Mouse (Mus musculus): ENCODE results near the gene A730071L15Rik.

GRCm38 (mm10) chr11:6160663-6161271 is 39.1 kb upstream of the A730071L15Rik start:
- TF ChIP-seq CTCF (conservative IDR thresholded peaks at IDR 0.05 in 1 of 2, IDR thresholded peaks at IDR 0.05 in 1 of 2; ENCODE audit: low read depth in 2 of 2, low read length in 2 of 2): no peak
- no peak for TF ChIP-seq USF1 (IDR thresholded peaks at IDR 0.05; ENCODE audit: low read depth, low read length)
- no peak for TF ChIP-seq SIN3A (IDR thresholded peaks at IDR 0.05; ENCODE audit: low read length)
- no peak for TF ChIP-seq EP300 (IDR thresholded peaks at IDR 0.05; ENCODE audit: low read length)
- no peak for TF ChIP-seq JUND (conservative IDR thresholded peaks at IDR 0.05; ENCODE audit: low read depth, low read length)
- TF ChIP-seq JUN (IDR thresholded peaks at IDR 0.05; ENCODE audit: insufficient read depth, low read depth, low read length): no peak
- TF ChIP-seq POLR2A (IDR thresholded peaks at IDR 0.05; ENCODE audit: low read depth, low read length): no peak
